Mouse (Mus musculus) small intestine, adult 2 months (tissue): ENCODE results near the gene Mapkapk2. TPM values are rescaled to one million over a fixed set of nuclear protein-coding genes. Genes with fewer than 3 reads are reported as not detected.

Experiments
- H3K27ac ChIP-seq: fragments of 200-500 bp; 2 replicates; pipeline ENCODE4 v1.5.1; 2012; ENCODE audit warnings: low read depth, low read length, control low read depth, inconsistent platforms; ENCODE audit not compliant: insufficient read depth
- H3K27me3 ChIP-seq: fragments of 200-500 bp; 2 replicates; pipeline ENCODE4 v1.6.1; 2012; ENCODE audit warnings: mild to moderate bottlenecking, moderate library complexity, low read length, inconsistent platforms; ENCODE audit not compliant: control insufficient read depth, insufficient read depth
- H3K36me3 ChIP-seq: fragments of 200-500 bp; 2 replicates; pipeline ENCODE4 v1.6.1; 2012; ENCODE audit warnings: mild to moderate bottlenecking, low read length, control low read depth, inconsistent platforms; ENCODE audit not compliant: control insufficient read depth, insufficient read depth
- H3K4me1 ChIP-seq: fragments of 200-500 bp; 2 replicates; pipeline ENCODE4 v1.6.1; 2012; ENCODE audit warnings: low read length, inconsistent platforms, mixed read lengths; ENCODE audit not compliant: control insufficient read depth, insufficient read depth, insufficient read length
- H3K4me3 ChIP-seq: fragments of 200-500 bp; 2 replicates; pipeline ENCODE4 v1.5.1; 2012; ENCODE audit warnings: low read depth, mild to moderate bottlenecking, control low read depth, inconsistent platforms, low read length, moderate library complexity
- CTCF ChIP-seq: fragments of 200-500 bp; IDR thresholded peaks from 2 replicates; pipeline ENCODE4 v1.5.1; 2012; ENCODE audit warnings: low read depth, mild to moderate bottlenecking, control low read depth, inconsistent platforms, low read length, moderate library complexity, mixed read lengths; ENCODE audit not compliant: insufficient replicate concordance, insufficient read length; ENCODE audit errors: extremely low read depth
- POLR2A ChIP-seq: fragments of 200-500 bp; IDR thresholded peaks from 2 replicates; pipeline ENCODE4 v1.6.1; 2012; ENCODE audit warnings: low read depth, mild to moderate bottlenecking, control low read depth, inconsistent platforms, low read length, moderate library complexity
- WGBS: fragments of 180-500 bp; shearing (Covaris S2); methylation state at CpG from one replicate; pipeline ENCODE4 v1.1.7; 2018; 5-methylcytosine and 5-hydroxymethylcytosine counted together
- polyA plus RNA-seq: library from polyadenylated mRNA; depleted of rRNA; stranded (reverse); fragments of >200 nt; gene quantifications from 2 replicates; pipeline ENCODE4 v1.2.3, GENCODE M21; 2012

Gene Mapkapk2
- polyA plus RNA-seq, 1 experiment, result 61.0 TPM

GRCm38 (mm10) chr1:131072376-131072990 is 25.1 kb downstream of the Mapkapk2 start:
- no peak overlapping the region for H3K4me3 ChIP-seq
- WGBS, result 46% methylated on average over 7 of the region's 7 CpGs
- H3K27ac ChIP-seq, result peak overlapping the region; percentile 55
- TF ChIP-seq POLR2A (no peak), CTCF (no peak)
- no peaks in the 10 kb centered on the region for H3K36me3 ChIP-seq
- H3K4me1 ChIP-seq, result peaks cover 34% of the 10 kb centered on the region
- no peaks in the 10 kb centered on the region for H3K27me3 ChIP-seq

- Histone ChIP-seq H3K4me3 (no peak overlapping the region), H3K4me1 (peaks cover 25% of the 10 kb centered on the region), H3K27me3 (no peaks in the 10 kb centered on the region), H3K36me3 (no peaks in the 10 kb centered on the region), H3K27ac (no peak overlapping the region)
- WGBS, result 77% methylated on average over 7 of the region's 7 CpGs
- no peak for TF ChIP-seq CTCF
- no peak for TF ChIP-seq POLR2A
Measured at GRCm38 (mm10) chr1:131069010-131069409, 28.6 kb downstream of the Mapkapk2 start.

GRCm38 (mm10) chr1:131068011-131068727 is 29.5 kb downstream of the Mapkapk2 start:
- Histone ChIP-seq H3K36me3 (no peaks in the 10 kb centered on the region), H3K4me1 (peaks cover 18% of the 10 kb centered on the region), H3K27me3 (no peaks in the 10 kb centered on the region), H3K27ac (0 out of 2 replicates have a peak overlapping the region, but pooled peaks have one; percentile 29), H3K4me3 (no peak overlapping the region)
- WGBS, result 67% methylated on average over 10 of the region's 10 CpGs
- TF ChIP-seq CTCF (no peak), POLR2A (no peak)

GRCm38 (mm10) chr1:131064202-131064601 is 33.4 kb downstream of the Mapkapk2 start:
- no peak for TF ChIP-seq CTCF
- no peak for TF ChIP-seq POLR2A
- H3K36me3 ChIP-seq, result no peaks in the 10 kb centered on the region
- 59% methylated on average over 6 of the region's 6 CpGs for WGBS
- no peak overlapping the region for H3K4me3 ChIP-seq
- no peaks in the 10 kb centered on the region for H3K27me3 ChIP-seq
- peaks cover 9% of the 10 kb centered on the region; the same call in 1 of the 2 replicates for H3K4me1 ChIP-seq
- H3K27ac ChIP-seq, result no peak overlapping the region

GRCm38 (mm10) chr1:131062821-131063220 is 34.8 kb downstream of the Mapkapk2 start:
- 75% methylated on average over 6 of the region's 6 CpGs for WGBS
- Histone ChIP-seq H3K27ac (no peak overlapping the region), H3K36me3 (peaks cover 4% of the 10 kb centered on the region; the same call in 1 of the 2 replicates)

GRCm38 (mm10) chr1:131061740-131062254 is 35.8 kb downstream of the Mapkapk2 start:
- WGBS, result 75% methylated on average over 7 of the region's 7 CpGs
- Histone ChIP-seq H3K4me3 (no peak overlapping the region), H3K27me3 (no peaks in the 10 kb centered on the region), H3K4me1 (peaks cover 5% of the 10 kb centered on the region; the same call in 1 of the 2 replicates), H3K36me3 (peaks cover 14% of the 10 kb centered on the region; the same call in 1 of the 2 replicates), H3K27ac (no peak overlapping the region)
- no peak for TF ChIP-seq POLR2A

More at GRCm38 (mm10) chr1:131062821-131063220, 34.8 kb downstream of the Mapkapk2 start:
- Histone ChIP-seq H3K27me3 (no peaks in the 10 kb centered on the region), H3K4me3 (no peak overlapping the region), H3K4me1 (peaks cover 5% of the 10 kb centered on the region; the same call in 1 of the 2 replicates)
- TF ChIP-seq POLR2A, result no peak
- no peak for TF ChIP-seq CTCF
